Mouse (Mus musculus): Measurements from ENCODE around the gene Amph. TPM values are rescaled to one million over a fixed set of nuclear protein-coding genes. Genes with fewer than 3 reads are reported as not detected.
"Not testable (repeated sequence)": the region's sequence is repeated elsewhere in the genome, so short reads cannot be mapped to it uniquely, and the experiment has no call there.

Amph gene
- 1 to 10 TPM; 1.1 TPM for total RNA-seq (2021)

DNA sequence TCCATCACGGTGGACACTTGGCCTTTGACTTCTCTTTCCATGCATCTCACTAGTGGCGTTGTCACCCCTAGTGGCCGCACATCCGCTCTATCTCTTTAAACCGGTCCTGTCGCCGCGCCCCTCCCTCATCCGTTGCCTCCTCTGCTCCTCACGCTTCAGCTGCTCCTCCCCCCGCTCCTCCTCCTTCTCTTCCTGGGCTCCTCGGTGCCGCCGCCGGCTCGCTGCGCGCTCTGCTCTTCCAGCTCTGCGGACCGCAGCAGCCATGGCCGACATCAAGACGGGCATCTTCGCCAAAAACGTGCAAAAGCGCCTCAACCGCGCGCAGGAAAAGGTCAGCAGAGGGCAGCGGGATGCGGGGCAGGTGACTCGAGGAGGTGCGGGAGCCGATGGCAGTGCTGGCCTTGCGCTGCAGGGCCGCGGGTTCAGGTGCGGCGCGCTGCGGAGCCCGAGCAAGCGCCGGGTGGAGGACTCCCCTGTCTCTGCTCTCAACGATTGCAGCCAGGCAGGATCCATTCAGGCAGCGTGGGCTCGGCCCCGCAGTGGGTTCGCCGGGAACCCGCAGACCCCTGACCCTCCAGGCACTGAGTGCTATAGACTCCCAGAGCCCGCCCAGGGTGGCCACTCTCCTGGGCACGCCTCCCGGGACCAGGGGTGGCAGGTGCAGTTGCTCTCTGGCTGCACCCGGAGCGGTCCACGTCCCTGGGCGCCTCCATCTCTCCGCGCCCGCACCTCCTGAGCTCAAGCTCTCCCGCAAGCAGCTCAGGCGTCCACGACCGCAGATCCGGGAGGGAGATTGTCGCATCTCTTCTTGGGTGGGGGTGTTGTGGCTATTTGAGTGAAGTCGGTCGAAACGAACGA is at the start of gene Amph:
Gene Amph, plus strand, starts transcription at position 35 of the 858 bp plus-strand sequence.
- intact Hi-C loops (cut with DNase I), result loop anchor here (5.0 kb wide), 1 partner anchor 74 kb away; no protein-coding TSS in a partner anchor
- peak; percentile 20 to 33 for DNase-seq

DNA sequence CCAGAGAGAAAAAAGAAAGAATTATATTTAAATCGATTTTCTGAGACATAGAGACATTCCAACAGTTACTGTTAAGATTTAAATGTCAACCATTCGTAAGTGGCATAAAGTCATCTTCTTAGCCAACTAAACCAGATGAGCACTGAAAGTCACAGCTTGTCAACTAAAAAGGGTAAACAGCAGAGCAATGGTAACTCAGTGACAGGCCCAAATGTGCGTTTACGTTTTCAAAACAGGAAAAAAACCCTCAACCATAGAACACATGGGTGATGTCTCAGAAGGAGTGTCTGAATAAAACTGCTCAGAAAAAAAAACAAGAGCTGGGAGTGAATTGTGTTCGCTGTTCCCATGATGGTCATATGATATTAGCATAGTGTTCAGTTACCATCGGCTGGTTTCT is 44.4 kb upstream of the Amph start:
- intact Hi-C loops (cut with DNase I), result no loop called here
- DNase-seq, result no peak

DNA sequence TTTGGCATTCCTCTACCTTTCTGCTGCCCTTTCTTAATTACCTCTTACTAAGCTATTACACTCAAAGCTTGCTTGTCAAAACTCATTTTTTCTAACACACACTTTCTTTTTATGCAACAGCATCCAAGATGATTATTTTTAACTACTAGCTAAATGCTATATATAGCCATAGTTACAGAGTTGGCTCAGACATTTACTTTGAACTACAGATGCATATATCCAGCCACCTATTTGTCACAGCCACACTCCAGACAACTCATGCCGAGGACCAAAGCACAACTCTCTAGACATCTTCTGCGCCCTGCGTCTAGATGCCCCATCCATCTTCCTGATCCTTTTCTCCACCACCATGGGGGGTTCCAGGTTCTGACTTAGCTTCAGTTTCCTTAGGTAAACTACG is 33.2 kb upstream of the Amph start:
- intact Hi-C loops (cut with DNase I), result no loop called here

DNA sequence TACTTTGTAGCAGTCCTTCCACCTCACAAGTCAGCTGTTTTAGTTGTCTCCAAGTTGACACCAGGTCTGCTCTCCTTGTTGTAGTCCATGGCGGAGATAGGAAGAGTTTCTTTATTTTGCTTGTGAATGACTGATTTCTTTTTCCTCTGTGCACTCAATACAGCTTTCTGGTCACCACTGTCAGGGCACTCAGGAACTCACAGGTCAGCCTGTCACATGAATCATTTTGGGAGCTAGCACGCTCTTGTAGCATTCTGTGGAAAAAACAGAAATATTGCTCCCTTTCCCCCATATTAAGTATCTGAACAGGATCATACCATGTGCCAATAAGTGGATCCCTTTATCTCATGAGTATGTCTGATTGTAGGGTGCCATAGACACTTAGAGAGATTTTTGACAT is 14.8 kb upstream of the Amph start:
- intact Hi-C loops (cut with DNase I); DNase-seq: not testable (repeated sequence)

More for the DNA sequence above, 33.2 kb upstream of the Amph start:
- DNase-seq, result no peak

DNA sequence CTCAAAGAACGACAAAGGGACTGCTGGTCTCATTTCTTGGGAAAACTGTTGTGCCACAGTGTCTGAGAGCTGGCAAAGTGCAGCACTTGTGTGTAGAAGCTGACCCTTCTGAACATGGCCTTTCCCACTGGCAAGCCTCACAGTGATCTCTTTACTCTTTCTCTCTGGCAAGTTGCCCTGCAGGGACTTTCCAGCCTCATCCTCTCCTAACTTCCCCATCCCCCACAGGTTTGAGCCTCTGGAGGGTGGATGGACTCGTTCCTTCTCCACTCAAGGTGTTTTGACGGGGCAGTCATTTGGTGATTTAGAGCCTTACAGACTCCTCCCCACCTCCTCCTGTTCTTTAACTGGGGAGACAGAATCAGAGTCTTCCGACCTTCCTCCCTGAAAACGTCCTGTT is 319 bp upstream of the Amph start:
- peak in 1 of 2 experiments; percentile 1 for DNase-seq
- intact Hi-C loops (cut with DNase I), result loop anchor here (5.0 kb wide), 1 partner anchor 75 kb away; no protein-coding TSS in a partner anchor

DNA sequence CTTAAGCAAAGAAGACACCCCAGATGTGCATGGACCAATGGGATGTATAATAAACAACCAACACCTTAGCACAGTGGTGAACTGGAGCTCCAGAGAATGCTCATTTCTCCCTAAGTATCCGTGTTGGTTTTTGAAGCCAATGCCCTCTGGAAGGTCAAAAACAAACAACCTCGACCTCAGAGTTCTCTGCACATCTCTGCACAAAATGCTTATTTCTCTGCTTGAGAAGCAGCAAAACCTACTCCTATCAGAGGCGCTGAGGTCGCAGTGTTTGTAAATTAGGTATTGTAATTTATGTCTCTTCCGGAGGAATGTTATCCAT is 985 bp downstream of the Amph start:
- intact Hi-C loops (cut with DNase I), result loop anchor here (5.0 kb wide), 1 partner anchor 73 kb away; no protein-coding TSS in a partner anchor
- DNase-seq, result no peak

DNA sequence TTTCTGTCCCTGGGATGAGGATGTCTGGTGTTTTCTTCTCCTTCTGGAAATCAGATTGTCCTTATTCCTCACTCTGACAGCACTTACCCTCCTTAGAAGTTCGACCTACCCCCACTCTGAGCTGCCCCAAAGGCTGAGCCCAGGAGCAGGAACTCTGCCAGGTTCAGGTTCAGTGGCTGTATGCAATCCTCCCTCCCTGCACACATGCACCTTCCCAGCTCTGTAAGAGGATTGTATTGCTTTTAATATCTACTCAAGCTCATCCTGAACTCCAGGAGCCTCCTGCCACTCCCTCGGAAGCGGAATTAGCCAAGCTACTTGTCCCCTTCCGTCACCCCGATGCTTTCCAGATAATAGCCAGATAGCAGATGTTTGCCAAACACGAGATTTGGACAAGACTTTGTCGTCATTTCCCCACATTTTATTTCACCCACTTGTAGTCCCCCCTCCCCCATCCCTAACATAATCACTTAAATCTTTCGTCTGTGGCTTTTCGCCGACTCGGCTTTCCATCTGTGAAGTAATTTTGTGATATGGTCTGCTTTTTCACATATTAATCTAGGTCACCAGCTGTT is 1.7 kb downstream of the Amph start:
- intact Hi-C loops (cut with DNase I), result loop anchor here (5.0 kb wide), 1 partner anchor 73 kb away; no protein-coding TSS in a partner anchor

DNA sequence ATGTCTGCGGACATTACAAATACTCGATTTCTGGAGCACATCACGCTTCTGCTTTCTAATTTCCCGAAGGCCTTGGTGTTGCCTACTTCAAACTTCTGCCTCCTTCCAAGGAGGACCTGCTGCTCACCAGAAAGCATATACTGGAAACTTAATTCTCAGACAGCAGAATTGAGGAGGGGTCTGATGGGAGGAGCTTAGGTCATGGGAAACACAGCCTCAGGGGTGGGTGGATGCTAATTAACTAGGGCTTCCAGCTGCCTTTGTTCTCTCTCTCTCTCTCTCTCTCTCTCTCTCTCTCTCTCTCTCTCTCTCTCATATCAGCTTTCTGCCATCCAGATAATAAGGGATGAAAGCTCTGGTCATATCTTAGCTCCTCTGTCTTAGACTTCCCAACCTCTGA is 5.6 kb downstream of the Amph start:
- intact Hi-C loops (cut with DNase I), result no loop called here
- DNase-seq, result no peak

More for the DNA sequence above, 1.7 kb downstream of the Amph start:
- DNase-seq, result no peak

DNA sequence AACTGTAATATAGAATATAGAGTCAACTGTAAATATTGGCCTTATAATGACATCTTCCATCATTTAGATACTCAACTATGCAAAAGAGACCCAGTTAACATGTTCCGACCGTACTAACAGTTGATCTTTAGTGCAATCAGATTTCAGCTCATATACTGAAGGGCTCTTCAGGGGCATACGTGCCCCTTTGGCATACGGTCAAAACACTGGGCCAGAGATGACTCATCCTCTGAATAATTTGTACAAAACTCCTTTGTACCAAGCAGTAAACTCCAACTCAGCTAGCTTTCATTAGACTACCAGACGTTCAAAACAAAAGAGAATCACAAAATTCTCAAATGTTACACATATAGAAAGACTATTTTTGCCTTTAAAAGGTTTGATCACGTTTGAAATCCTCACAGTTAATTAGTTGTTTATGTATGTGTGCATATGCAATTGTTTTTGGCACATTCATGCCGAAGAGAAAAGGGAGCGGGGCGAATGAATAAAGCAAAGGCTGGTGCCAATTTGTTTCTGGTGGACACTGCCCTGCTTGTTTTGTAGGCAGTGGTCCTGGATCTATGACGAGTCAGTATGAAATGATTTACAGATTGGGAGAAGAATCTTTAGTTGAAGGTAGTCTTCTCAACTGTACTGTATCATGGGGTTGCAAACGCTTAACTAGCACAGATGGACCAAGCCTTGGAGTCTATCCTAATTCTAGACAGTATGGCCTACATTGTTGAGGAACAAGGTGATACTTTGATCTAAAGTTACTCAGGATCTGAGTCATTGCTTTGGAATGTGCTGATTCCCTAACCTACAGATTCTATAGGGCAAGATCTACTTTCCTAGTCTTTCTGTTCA is 8.3 kb downstream of the Amph start:
- no peak for DNase-seq
- intact Hi-C loops (cut with DNase I), result no loop called here

DNA sequence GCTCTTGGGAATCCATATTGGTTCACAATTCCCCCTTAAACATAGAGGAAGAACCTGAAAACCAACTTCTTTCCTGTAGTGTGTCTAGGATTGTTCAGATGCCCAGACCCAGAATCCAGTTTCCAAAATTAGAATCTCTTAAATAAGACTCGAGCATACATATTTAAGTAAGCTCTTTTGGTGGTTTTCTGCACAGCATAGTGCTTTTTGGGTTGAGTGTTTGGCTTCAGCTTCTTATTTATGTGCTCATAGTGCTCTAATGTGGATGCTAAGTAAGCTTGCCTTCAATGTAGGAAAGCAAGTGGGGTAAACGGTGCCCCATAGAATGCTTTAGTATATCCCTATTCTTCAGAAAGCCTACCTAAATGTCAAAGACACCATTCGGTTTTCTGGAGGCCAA is 9.0 kb downstream of the Amph start:
- intact Hi-C loops (cut with DNase I), result no loop called here

DNA sequence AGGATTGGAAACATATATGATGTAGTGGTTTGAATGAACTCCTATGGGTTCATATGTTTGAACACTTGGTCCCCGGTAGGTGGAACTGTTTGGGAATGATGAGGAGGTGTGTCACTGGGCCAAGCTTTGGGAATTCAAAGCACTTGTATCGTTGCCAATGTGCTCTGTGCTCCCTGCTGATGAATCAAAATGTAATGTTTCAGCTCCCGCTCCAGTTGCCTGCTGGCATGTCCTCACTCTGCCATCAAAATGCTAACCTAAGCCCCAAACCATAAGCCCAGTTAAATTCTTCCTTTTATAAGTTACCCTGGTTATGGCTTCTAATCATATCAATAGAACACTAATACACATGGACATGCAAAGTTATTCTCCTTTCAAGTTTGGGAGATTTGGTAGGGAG is 24.6 kb downstream of the Amph start:
- intact Hi-C loops (cut with DNase I), result no loop called here
- no peak for DNase-seq

More for the DNA sequence above, 9.0 kb downstream of the Amph start:
- DNase-seq, result no peak

DNA sequence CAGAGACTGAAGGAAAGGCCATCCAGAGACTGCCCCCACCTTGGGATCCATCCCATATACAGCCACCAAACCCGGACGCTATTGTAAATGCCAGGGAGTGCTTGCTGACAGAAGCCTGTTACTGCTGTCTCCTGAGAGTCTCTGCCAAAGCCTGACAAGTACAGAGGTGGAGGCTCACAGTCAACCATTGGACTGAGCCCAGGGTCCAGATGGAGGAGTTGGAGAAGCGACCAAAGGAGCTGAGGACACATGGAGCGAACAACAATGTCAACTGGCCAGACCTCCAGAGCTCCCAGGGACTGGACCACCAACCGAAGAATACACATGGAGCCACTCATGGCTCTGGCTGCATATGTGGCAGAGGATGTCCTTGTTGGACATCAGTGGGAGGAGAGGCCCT is 26.3 kb downstream of the Amph start:
- intact Hi-C loops (cut with DNase I), result no loop called here
- DNase-seq, result no peak

DNA sequence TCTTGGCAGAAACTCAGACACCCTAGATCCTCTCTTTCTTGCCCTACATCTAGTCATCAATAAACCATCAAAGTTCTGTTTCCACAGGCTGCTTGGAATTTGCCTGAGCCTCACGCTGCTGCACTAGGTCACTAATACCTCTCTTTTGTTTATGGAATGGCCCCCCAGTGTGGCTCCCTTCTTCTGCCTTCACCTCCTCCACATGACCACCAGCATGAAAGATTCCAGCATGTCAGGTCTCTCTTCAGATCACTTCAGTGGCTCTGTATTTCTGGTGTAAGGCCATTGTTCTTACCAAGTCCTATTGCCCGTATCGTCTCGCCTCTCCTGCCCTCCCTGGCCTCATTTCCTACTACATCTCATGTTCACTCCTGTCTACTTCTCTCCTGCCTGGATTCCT is 39.3 kb downstream of the Amph start:
- intact Hi-C loops (cut with DNase I), result no loop called here
- DNase-seq, result no peak

DNA sequence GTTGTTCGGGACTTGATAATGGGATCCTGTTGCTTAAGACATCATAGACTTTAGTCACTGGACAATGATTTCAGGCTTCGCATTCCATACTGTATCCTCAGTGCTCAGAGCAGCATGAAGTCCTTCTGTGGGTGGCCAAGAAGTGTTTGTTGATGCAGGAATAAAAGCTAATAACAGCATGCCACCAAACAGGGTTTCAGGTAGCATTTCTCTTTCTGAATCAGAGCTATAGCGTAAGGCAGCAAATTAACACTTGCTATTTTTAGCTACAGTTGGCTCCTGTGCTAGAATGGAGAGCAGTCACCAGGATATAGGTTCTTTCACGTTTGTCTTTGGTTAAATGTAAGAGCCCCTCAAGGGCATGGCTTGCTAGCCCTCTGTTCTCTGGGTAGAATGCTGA is 40.3 kb downstream of the Amph start:
- no peak for DNase-seq
- intact Hi-C loops (cut with DNase I), result no loop called here

DNA sequence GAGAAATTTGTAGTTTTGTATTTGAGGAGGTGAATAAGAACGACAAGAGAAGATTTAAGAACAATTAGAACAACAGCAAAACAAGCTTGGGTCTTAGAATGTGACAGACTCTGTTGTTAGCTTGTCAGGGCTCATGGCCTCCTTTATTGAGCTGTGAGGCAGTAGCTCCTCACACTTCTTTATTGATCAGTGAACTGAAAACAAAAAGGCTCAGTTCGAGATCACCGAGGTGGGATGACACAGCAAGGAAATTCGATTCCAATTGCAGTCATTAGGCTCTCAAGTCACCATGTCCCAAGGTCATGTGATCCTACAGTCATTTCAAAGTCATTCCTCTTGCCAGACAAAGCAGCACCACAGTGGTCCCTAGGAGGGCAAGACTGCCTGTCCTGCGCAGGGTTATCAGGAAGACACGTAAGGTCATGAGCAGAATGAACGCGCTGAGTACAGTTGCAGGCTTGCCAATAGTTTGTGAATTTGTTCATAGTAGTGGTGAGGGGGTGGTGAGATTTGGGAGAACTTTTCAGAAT is 41.2 kb downstream of the Amph start:
- intact Hi-C loops (cut with DNase I), result no loop called here
- DNase-seq, result no peak

DNA sequence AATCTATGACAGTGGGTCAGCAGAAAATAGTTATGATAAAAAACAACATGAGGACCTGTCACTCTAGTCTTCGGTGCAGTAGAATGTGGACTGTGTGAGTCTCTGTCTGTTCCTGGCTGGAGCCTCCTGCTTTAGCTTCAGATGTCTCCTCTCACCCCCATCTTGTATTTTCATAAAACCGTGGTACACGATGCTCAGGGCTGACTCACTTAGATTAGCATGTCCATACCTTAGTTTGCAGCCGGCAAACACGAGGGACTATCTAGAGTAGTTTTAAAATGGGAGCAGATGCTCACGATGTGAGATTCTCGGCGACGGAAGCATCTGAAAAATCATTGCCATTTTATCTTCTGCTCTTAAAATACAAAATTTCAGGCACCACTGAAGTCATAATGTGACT is 54.5 kb downstream of the Amph start:
- intact Hi-C loops (cut with DNase I), result no loop called here
- DNase-seq, result no peak

DNA sequence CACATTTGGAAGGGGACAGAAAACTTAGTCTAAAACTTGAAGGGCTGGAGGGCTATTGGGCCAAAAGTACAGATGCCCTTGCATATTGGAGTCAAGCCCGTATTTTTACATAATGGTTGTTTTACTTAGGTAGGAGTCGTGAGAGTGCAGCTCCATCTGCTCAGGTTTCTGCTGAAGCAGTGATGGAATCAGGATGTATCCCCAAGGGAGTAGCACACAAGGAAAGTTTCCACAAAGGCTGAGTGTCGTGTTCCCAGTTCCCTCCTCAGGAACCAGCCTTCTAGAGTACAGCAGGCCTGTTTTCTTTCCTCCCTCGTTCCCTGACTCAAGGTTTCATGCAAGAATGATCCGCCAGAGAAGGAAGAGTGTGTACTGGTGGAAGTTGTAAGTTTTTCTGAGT is 56.4 kb downstream of the Amph start:
- no peak for DNase-seq
- intact Hi-C loops (cut with DNase I), result no loop called here

DNA sequence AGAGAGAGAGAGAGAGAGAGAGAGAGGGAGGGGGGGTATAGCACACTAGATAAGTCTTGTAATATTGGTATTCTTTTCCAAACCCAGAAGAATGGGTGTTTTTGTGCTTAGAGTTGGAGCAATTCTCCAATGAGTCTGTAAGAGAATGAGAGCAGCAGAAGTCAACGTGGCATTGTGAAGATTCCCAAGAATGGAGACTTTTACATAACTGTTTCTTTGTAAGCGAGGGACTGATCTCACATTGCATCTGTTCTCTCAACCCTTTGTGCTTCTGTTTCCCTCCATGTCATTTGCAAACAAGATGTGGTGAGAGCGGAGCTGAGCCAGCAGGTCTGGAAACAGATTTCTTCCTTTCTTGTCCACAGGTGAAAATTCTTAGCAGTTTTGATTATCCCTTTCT is 60.4 kb downstream of the Amph start:
- intact Hi-C loops (cut with DNase I), result no loop called here

DNA sequence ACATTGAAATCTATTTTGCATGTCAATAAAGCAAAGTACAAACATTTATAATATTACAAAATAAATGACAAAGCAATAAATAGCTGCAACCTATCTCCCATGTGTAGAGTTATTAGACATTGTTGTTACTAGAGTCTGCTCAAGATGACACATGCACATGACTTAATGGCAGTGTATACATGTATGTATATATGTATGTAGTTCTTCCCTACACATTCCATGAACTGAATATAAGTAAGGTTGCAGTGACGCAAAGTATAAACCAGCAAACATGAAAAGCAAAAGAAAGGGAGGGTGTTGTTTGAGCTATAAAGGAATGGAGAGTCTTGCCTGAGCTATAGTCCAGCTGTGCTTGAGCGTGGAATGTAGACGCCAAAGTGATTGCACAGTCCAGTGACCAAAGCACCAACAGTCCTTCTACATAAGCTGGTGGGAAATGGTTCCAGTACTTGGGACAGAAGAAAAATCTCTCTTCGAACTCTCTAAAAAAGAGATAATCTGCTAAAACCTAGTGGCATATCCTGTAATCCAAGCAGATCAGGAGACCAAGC is 66.9 kb downstream of the Amph start:
- no peak for DNase-seq
- intact Hi-C loops (cut with DNase I), result no loop called here

More for the DNA sequence above, 60.4 kb downstream of the Amph start:
- no peak for DNase-seq

DNA sequence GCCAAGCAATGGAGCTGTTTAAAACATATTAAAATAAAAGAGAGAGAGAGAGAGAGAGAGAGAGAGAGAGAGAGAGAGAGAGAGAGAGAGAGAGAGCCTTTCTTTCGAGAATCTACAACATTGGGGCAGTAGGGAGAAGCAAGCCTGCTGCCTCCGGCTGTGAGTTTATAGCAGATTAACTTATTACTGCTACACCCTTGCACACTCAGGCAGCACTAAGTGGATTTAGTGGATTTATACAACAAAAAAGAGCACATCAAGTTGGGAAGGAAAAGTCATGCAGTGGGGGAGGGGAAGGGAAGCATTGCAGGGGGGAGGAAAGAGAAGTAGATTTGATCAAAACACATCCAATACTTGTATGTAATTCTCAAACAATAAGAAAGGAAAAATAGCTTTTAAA is 73.5 kb downstream of the Amph start:
- DNase-seq, result no peak
- intact Hi-C loops (cut with DNase I), result loop anchor here (5.0 kb wide), 1 partner anchor 74 kb away; the partner anchor contains the start of gene Amph

Data from heart, postnatal 36 days (tissue).